In the genomic region with DNA sequence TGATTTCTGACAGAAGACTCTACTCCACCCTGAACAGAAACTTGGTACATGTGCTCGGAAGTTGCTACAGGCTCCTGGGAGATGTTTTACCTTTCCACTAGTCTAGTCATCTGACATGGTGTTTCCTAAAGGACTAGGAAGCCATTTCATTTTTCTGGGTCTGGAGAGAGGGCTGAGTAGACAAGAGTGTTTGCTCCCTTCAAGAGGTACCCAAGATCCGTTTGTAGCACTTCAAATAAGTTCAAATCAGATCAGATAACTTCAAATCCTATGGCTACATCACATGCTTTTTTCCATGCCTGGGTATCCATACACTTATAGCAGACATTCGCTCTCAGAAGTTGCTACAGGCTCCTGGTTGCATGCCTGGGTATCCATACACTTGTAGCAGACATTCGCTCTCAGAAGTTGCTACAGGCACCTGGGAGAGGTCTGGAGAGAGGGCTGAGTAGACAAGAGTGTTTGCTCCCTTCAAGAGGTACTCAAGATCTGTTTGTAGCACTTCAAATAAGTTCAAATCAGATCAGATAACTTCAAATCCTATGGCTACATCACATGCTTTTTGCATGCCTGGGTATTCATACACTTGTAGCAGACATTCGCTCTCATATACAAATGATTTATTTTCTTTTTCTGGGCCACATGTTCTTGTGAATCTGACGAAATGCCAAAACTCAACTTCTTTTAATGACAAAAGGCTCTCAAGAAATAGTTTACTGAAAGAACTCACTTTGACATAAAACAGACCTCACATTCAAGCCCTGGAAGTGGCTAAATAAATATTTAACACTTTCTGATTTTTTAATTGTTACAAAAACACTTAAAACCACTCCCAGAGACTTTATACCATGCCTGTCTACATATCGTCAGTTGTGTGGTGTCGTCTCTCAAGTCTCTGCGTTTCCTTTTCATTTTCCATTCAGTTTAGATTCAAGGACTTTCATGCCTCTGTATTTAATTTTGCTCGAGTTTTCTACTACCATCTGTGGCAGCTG, we compare ENCODE assay signal across 22 mouse cellular contexts.
A peak's percentile ranks its signal among the peaks of the same experiment; 100 is the strongest.
DNase-seq lines count a peak whose midpoint lies in the region; ATAC-seq and TF ChIP-seq lines count a peak whose summit lies in the region.
"Had no signal": no experiment of that assay in that cellular context is flagged by ENCODE, and none has a peak within 500 bp of the region (broad histone marks: within the 10 kb centered on the region; RNA-seq: fewer than 3 reads in every experiment).

No protein-coding gene starts in this region.

- no peaks in the 10 kb centered on the region for H3K27me3 ChIP-seq in kidney, postnatal 0 days (ENCODE audit: insufficient read depth, low read length)
- H3K27me3 ChIP-seq in lung, embryonic 16.5 days (ENCODE audit: control insufficient read depth, insufficient read depth, low read depth, low read length) = no peaks in the 10 kb centered on the region
- H3K27me3 ChIP-seq: CH12.LX; embryonic facial prominence, embryonic 12.5 days; forebrain, embryonic 13.5 days; hindbrain, embryonic 12.5 days; Patski had no signal

- no peak overlapping the region for H3K27ac ChIP-seq in kidney, postnatal 0 days
- H3K27ac ChIP-seq in lung, embryonic 16.5 days (ENCODE audit: low read length) = no peak overlapping the region
- H3K27ac ChIP-seq: embryonic facial prominence, embryonic 12.5 days; forebrain, embryonic 13.5 days; hindbrain, embryonic 12.5 days had no signal

- H3K4me3 ChIP-seq in kidney, postnatal 0 days (replicated peaks; ENCODE audit: low read depth, low read length) = no peak overlapping the region
- no peak overlapping the region for H3K4me3 ChIP-seq in lung, embryonic 16.5 days (ENCODE audit: low read length)
- H3K4me3 ChIP-seq: embryonic facial prominence, embryonic 12.5 days; forebrain, embryonic 13.5 days; hindbrain, embryonic 12.5 days had no signal

- no peak for ATAC-seq in kidney, postnatal 0 days (replicated peaks; ENCODE audit: low FRiP score, low read depth)
- peak; percentile 97 for ATAC-seq in lung, embryonic 16.5 days (ENCODE audit: low read depth)
- ATAC-seq: activated CD4-positive, CD25-positive, alpha-beta regulatory T cell, adult 4 months; forebrain, embryonic 13.5 days; forebrain, postnatal 0 days; hindbrain, embryonic 16.5 days; Patski had no signal

- H3K9me3 ChIP-seq in kidney, postnatal 0 days (replicated peaks; ENCODE audit: low read length) = no peaks in the 10 kb centered on the region
- no peaks in the 10 kb centered on the region for H3K9me3 ChIP-seq in lung, embryonic 16.5 days (ENCODE audit: control insufficient read depth, low read length)
- H3K9me3 ChIP-seq: embryonic facial prominence, embryonic 12.5 days; forebrain, embryonic 13.5 days; hindbrain, embryonic 12.5 days had no signal

- H3K4me1 ChIP-seq in kidney, postnatal 0 days (replicated peaks; ENCODE audit: insufficient read depth, low read length) = no peaks in the 10 kb centered on the region
- H3K4me1 ChIP-seq in lung, embryonic 16.5 days (replicated peaks; ENCODE audit: control insufficient read depth, insufficient read depth, low read length) = no peaks in the 10 kb centered on the region
- H3K4me1 ChIP-seq: embryonic facial prominence, embryonic 12.5 days; forebrain, embryonic 13.5 days had no signal

- H3K4me2 ChIP-seq in kidney, postnatal 0 days (ENCODE audit: low read length) = no peak overlapping the region
- peak overlapping the region; percentile 25; the same call in 1 of the 2 replicates for H3K4me2 ChIP-seq in lung, embryonic 16.5 days (ENCODE audit: low read depth, low read length)
- H3K4me2 ChIP-seq: embryonic facial prominence, embryonic 12.5 days; forebrain, embryonic 13.5 days; hindbrain, embryonic 12.5 days had no signal

- no peak overlapping the region for H3K9ac ChIP-seq in kidney, postnatal 0 days (ENCODE audit: low read depth, low read length)
- H3K9ac ChIP-seq in lung, embryonic 16.5 days (ENCODE audit: low read length) = no peak overlapping the region
- H3K9ac ChIP-seq: embryonic facial prominence, embryonic 12.5 days; forebrain, embryonic 13.5 days; forebrain, postnatal 0 days; hindbrain, embryonic 12.5 days had no signal

- TF ChIP-seq CTCF in kidney, postnatal 0 days (IDR thresholded peaks at IDR 0.05; ENCODE audit: low read depth) = no peak

- DNase-seq in kidney, postnatal 0 days (ENCODE audit: low spot score) = peak; percentile 8
- DNase-seq in kidney, adult 8-10 months = no peak
- DNase-seq in lung, postnatal 25 days (ENCODE audit: low spot score) = peak; percentile 78
- no peak for DNase-seq in cerebellum, adult 8-10 months
- no peak for DNase-seq in thymus, postnatal 0 days (ENCODE audit: low spot score)
- no peak for DNase-seq in spleen, postnatal 4 days (ENCODE audit: low spot score in 2 of 2)
- DNase-seq: adrenal gland, postnatal 14 days; cerebellum, adult 11-12 months; cerebellum, adult 9-11 months; gastrocnemius, postnatal 36 days; heart, adult 11 months; heart, postnatal 10 days; heart, postnatal 4 days had no signal

- 71% methylated on average over 10 of the region's 10 CpGs for WGBS in kidney, postnatal 0 days
- WGBS in lung, embryonic 16.5 days = 42% methylated on average over 10 of the region's 10 CpGs

- H3K36me3 ChIP-seq in kidney, postnatal 0 days (ENCODE audit: insufficient read depth, low read length) = no peaks in the 10 kb centered on the region
- no peaks in the 10 kb centered on the region for H3K36me3 ChIP-seq in lung, embryonic 16.5 days (ENCODE audit: control insufficient read depth, insufficient read depth, low read length)
- H3K36me3 ChIP-seq: embryonic facial prominence, embryonic 12.5 days; hindbrain, embryonic 12.5 days had no signal

Comparison
In these comparisons a context has a peak if more than half of its experiments do, and no peak if none do; other contexts are left out.
1. DNase-seq: peak in kidney, postnatal 0 days (single experiment) and lung, postnatal 25 days (single experiment); none in kidney, adult 8-10 months (0 of 2), cerebellum, adult 8-10 months (single experiment), thymus, postnatal 0 days (single experiment) and spleen, postnatal 4 days (0 of 2).